Mouse (Mus musculus) testis, adult 2 months (tissue): Measurements from ENCODE around the gene Klf5. TPM values are rescaled to one million over a fixed set of nuclear protein-coding genes. Genes with fewer than 3 reads are reported as not detected.

Experiments
- H3K27ac ChIP-seq: fragments of 200-500 bp; 2 replicates; pipeline ENCODE4 v1.5.1; 2012; ENCODE audit warnings: low read depth, low read length; ENCODE audit not compliant: control insufficient read depth, insufficient read depth
- H3K27me3 ChIP-seq: fragments of 200-500 bp; 2 replicates; pipeline ENCODE4 v1.6.1; 2012; ENCODE audit warnings: mild to moderate bottlenecking, low read length, moderate library complexity; ENCODE audit not compliant: control insufficient read depth, insufficient read depth
- H3K36me3 ChIP-seq: fragments of 200-500 bp; 2 replicates; pipeline ENCODE4 v1.6.1; 2012; ENCODE audit warnings: mild to moderate bottlenecking, low read length; ENCODE audit not compliant: control insufficient read depth, insufficient read depth
- H3K4me1 ChIP-seq: fragments of 200-500 bp; 2 replicates; pipeline ENCODE4 v1.6.1; 2012; ENCODE audit warnings: low read length; ENCODE audit not compliant: control insufficient read depth, insufficient read depth
- H3K4me3 ChIP-seq: fragments of 200-500 bp; 2 replicates; pipeline ENCODE4 v1.5.1; 2012; ENCODE audit warnings: low read depth, mild to moderate bottlenecking, low read length, moderate library complexity, mixed read lengths; ENCODE audit not compliant: control insufficient read depth
- CTCF ChIP-seq: fragments of 200-500 bp; IDR thresholded peaks from 2 replicates; pipeline ENCODE4 v1.5.1; 2012; ENCODE audit warnings: low read depth, mild to moderate bottlenecking, inconsistent platforms, low read length, moderate library complexity; ENCODE audit not compliant: control insufficient read depth, insufficient read depth, insufficient replicate concordance
- POLR2A ChIP-seq: fragments of 200-500 bp; IDR thresholded peaks from 2 replicates; pipeline ENCODE4 v1.6.1; 2012; ENCODE audit warnings: low read depth, mild to moderate bottlenecking, inconsistent platforms, low read length, moderate library complexity; ENCODE audit not compliant: control insufficient read depth
- polyA plus RNA-seq: library from polyadenylated mRNA; depleted of rRNA; stranded (reverse); fragments of >200 nt; gene quantifications from 2 replicates; pipeline ENCODE4 v1.2.3, GENCODE M21; 2012

Klf5 gene
- polyA plus RNA-seq, 1 experiment = 16.5 TPM

DNA sequence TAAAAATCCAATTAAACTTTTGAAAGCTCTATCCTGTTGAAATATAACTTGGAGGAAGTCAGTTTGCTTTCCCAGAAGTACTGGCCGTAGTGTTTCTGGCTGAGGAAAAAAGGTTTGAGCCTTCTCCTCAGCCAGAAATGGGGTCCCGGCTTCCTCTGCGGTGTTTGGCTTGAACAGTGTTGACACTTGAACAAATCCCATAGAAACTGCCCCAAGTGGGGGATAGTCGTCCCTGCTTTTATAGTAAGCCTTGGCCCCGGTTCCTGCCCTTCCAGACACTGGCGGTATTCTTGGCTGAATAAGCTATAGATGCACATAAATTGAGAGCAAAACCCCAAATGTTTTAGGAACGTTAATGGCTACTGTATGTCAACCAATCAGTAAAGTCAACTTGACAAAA is 11.9 kb downstream of the Klf5 start:
- no peak for TF ChIP-seq CTCF
- TF ChIP-seq POLR2A = no peak
- Histone ChIP-seq H3K4me1 (no peaks in the 10 kb centered on the region; the same call in none of the 2 replicates), H3K4me3 (no peak overlapping the region), H3K27ac (no peak overlapping the region), H3K27me3 (no peaks in the 10 kb centered on the region), H3K36me3 (no peaks in the 10 kb centered on the region)

DNA sequence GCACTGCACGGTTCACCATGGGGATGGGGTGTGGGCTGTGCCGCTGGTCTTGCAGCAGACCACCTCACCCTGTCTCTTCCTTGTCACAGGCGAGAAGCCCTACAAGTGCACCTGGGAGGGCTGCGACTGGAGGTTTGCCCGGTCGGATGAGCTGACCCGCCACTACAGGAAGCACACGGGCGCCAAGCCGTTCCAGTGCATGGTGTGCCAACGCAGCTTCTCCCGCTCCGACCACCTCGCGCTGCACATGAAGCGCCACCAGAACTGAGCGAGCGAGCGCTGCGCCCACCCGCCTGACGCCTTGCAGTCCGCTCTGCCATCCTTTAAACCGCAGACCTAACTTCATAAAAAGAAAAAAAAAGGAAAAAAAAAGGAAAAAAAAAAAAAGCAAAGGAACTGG is 14.6 kb downstream of the Klf5 start:
- TF ChIP-seq CTCF = no peak
- no peak for TF ChIP-seq POLR2A
- H3K4me3 ChIP-seq = peak overlapping the region; percentile 16; the same call in 1 of the 2 replicates
- H3K36me3 ChIP-seq = no peaks in the 10 kb centered on the region
- H3K27ac ChIP-seq = no peak overlapping the region
- no peaks in the 10 kb centered on the region; the same call in none of the 2 replicates for H3K4me1 ChIP-seq
- no peaks in the 10 kb centered on the region for H3K27me3 ChIP-seq

DNA sequence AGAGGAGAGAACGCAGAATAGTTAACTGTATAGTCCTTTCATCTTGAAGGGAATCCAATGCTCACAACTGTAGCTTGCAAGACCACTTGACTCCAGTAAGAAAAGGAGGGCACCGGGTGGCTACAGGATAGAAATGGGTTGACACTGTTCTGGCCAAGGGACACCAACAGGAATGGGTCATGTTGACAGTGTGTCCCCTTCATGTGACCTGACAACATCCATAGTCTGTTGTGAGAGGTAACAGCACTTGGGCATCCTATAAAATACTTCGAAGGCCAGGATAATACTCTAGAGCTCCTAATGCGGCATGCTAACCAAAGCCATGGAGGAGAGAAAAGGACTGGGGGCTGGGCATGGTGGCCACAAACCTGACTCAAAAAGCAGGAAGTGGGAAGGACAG is 17.8 kb downstream of the Klf5 start:
- TF ChIP-seq POLR2A (no peak), CTCF (no peak)
- Histone ChIP-seq H3K4me1 (peaks cover 4% of the 10 kb centered on the region), H3K4me3 (no peak overlapping the region), H3K27me3 (no peaks in the 10 kb centered on the region), H3K36me3 (no peaks in the 10 kb centered on the region), H3K27ac (no peak overlapping the region)

DNA sequence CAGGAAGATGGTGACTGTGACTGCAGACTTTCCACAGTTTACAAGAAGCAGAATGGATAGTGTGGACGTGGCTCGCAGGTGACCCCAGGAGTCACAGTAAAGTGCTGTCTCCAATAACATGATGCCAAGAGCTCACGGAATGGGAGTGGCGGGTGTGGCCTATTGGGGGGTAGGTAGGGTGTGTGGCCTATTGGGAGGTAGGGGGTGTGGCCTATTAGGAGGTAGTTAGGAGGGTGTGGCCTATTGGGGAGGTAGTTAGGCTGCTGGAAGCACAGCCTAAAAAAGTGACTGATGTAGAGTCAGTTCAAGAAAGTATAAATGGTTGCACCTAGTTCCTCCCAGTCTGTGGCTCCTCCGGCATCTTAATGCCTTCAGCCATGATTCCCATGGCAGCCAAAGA is 22.2 kb downstream of the Klf5 start:
- no peak overlapping the region for H3K27ac ChIP-seq
- H3K4me1 ChIP-seq = peaks cover 4% of the 10 kb centered on the region; the same call in 1 of the 2 replicates
- H3K27me3 ChIP-seq = no peaks in the 10 kb centered on the region
- H3K4me3 ChIP-seq = no peak overlapping the region
- no peak for TF ChIP-seq POLR2A
- H3K36me3 ChIP-seq = no peaks in the 10 kb centered on the region

DNA sequence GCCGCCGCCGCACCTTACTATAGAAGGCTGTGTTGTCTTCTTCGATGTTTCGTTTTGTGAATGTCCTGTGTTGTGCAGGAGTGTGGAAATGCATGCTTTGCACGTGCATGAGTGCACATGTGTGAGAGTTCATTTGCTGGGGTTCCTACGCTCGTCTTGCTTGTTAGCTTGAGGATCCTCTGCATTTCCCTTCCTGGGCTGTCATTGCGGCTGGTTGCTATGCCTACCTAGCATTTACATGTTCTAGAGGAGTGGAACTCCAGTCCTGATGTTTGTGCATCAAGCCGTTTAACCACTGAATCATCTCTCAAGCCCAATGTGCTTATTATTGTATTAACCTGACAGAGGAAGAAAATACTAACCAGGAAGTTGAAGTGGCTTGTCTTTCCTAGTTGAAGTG is 24.9 kb downstream of the Klf5 start:
- no peak overlapping the region for H3K27ac ChIP-seq
- peaks cover 4% of the 10 kb centered on the region; the same call in 1 of the 2 replicates for H3K4me1 ChIP-seq
- H3K4me3 ChIP-seq = no peak overlapping the region
- TF ChIP-seq CTCF (no peak), POLR2A (no peak)
- no peaks in the 10 kb centered on the region for H3K36me3 ChIP-seq
- no peaks in the 10 kb centered on the region for H3K27me3 ChIP-seq

DNA sequence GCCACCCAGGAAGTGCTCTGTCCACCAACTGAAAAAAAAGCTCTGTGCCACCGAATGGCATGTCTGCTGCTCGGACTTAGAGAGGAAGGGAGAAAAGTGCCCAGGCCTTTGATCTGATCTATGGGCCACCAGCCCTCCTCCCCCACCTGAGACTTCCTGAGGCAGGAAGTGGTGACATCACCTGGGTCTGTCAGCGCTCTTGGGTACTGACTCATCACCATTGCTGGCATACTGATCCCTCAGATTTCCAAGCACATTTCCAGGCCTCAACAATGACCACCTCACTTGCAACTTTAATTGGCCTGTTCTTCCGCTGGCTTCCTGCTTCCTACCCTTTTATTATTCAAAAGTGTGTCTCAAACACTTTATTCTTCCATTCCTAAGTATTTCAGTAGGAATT is 26.0 kb downstream of the Klf5 start:
- Histone ChIP-seq H3K27ac (no peak overlapping the region), H3K36me3 (no peaks in the 10 kb centered on the region), H3K27me3 (no peaks in the 10 kb centered on the region), H3K4me1 (peaks cover 4% of the 10 kb centered on the region; the same call in 1 of the 2 replicates), H3K4me3 (no peak overlapping the region)
- no peak for TF ChIP-seq CTCF
- no peak for TF ChIP-seq POLR2A

DNA sequence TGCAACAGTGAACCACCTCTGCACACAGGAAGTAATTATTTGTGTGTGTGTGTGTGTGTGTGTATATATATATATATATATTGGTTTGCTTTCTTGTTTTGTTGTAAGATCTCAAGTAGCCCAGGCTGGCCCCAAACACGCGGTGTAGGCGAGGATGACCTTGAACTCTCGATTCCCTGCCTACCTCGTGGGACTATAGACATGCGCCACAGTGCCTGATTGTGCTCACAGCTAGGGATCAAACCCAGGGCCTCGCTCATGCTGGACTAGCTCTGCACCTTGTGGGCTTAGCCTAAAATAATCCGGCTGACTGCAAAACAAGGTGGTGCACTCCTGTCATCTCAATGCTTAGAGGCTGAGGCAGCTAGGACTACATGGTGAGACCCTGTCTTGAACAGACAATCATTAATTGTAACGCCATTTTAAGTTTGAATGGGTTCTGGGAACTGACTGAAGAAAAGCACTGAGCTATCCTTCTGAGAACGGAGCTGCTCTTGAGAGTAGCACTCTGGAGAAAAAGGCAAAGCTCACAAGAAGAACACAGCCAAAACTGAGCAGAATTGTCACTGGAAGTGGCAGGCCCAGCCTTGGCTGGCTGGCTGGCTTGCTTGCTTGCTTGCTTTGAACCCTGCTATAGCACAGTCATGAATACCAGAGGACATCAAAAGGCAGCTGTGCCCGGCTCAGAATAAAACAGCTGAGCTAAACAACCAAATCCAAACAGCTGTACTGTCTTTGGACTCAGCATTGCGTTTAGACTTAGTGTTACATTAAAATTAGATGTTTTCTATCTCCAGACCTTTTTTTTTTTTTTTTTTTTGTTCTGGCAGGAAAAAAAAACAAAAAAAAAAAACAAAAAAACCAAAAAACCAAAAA is 27.3 kb downstream of the Klf5 start:
- no peak overlapping the region for H3K27ac ChIP-seq
- no peaks in the 10 kb centered on the region for H3K27me3 ChIP-seq
- no peak overlapping the region for H3K4me3 ChIP-seq
- H3K4me1 ChIP-seq = peaks cover 2% of the 10 kb centered on the region; the same call in 1 of the 2 replicates
- no peaks in the 10 kb centered on the region for H3K36me3 ChIP-seq
- no peak for TF ChIP-seq POLR2A
- no peak for TF ChIP-seq CTCF
